Mouse (Mus musculus) cerebellum, postnatal 36 days (tissue): ENCODE results near the gene 3110082I17Rik.

Experiments used
- DNase-seq, 2 experiments: peaks; one replicate each; pipeline ENCODE4 v3.0.0; 2021 to 2022; ENCODE audit warnings: mixed read lengths in 2 of 2

Gene 3110082I17Rik

DNA sequence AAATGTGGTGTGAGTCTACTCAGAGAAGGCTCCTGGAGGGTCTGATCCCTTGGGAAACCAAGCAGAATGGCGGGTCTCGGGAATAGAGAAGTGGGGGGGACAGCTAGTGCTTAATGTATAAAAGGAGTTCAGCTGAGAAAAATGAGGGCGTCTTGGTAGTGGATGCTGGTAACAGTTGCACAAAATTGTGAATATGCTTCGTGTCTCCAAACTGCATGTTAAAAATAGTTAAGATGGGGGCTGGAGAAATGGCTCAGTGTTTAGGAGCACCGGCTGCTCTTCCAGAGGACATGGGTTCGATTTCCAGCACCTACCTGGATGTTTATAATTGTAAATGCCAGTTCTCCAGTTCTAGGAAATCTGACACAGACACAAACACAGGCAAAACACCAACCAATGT is 139.0 kb downstream of the 3110082I17Rik start:
- no peak for DNase-seq

DNA sequence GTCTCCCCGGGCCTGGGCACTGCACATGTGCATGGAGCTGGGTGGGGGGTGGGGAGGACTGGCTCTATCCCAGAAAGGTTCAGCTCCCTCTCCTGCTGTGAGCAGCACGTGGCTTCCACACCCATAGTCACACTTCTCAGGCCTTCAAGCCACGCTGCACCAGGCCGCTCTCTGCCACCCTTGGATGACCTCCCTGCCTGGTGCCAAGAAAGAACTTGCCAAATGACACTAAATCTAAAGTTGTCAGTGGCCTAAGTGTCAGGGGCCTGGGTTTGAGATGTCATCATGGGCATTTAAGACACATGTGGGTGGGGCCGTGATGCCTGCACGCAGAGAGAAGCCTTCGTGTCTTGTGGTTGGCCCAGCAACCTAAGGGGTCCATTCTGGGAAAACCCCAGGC is 139.9 kb downstream of the 3110082I17Rik start:
- DNase-seq, result no peak

DNA sequence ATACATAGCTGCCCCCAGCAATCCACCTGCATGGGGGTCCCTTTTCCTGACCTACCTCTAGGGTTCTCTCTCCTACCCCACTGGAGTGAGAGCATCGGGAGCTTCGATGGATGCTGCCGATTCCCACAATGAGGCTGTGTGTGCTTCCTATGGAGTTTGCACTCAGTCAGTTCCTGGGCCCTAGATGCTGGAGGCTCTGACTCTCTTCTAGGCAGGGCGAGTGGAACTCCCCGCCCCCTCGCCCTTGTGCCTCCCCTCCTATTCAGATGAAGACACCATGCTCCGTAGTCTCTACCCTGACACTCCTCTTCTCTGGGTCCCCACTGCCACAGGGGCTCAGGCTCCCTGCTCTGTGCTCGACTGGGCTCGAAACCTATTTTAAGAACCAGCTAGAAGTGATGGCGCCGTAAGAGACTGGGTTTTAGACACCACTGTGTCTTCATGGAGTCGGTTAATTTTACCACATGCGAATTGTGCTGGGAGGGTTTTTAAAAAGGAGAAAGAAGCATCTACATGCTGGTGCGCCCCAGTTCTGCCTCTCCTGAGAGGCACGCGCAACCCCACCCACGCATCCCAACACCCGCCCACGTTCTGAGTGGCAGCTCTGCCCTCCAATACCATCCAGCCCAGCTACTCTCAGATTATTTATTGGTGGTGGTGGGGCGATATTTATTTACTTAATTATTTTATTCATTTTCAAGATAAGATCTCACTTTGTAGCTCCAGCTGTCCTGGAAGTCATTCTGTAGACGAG is 142.4 kb downstream of the 3110082I17Rik start:
- DNase-seq, result peak in 1 of 2 experiments; percentile 26

DNA sequence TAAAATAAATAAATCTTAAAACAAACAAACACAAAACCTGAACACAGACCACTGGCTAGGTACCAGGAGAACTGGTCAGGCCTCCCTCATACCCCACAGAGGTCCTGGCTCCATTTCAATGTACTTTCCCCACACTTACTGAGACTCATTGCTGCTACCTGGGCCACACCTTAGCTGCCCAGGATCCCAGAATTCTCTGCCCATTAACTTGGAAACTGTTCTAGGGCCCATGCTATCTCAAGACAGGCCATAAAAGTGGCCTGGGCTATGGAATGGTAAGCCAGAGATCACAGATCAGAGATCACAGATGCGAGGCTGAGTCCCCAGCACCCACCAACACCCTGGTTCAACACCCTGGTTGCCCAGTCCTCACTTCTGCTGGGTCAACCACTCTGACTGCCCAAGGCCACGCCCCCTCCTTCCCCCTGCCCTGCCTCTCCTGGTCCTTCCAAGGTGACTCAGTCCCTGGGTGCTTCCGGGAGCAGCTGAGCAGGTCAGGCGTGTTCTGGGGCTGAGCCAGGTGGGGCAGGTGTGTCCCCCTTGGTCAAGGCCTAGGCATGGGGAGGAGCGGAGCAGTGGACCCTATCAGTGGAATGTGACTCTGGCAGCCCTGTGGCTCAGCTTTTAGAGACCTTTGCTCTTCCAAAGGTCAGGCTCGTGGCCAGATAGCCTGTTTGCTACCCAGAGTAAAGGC is 143.2 kb downstream of the 3110082I17Rik start:
- no peak for DNase-seq

DNA sequence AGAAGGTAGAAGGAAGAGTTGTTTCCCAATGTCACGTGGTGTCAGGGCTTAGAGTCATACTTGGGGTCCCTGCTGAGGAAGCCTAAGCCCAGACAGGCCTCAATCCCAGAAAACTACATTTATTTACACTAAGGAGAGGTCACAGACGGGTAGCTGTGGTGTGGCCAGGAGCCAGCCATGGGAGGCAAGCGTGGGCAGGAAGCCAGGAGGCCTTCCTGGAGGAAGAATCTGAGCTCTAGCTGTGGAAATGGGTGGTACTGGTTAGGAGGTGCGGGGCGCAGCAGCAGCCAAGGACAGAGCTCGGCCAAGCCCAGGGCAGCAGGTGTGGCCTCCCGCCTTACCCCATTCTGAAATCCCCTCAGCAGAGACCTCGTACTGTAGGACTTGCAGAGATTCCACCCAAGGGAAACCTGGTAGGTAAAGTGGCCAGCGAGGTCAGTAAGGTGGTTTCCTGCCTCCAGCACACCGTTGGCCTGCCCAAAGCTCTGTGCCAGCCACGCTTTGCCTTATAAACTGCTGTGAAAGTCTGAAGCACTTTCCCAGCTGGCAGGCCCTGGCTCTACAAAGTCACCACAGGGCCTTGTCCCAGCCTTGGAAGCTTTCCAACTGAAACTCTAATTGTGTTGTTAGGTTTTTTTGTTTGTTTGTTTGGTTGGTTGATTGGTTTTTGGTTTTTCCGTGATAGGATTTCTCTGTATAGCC is 145.2 kb downstream of the 3110082I17Rik start:
- DNase-seq, result no peak

DNA sequence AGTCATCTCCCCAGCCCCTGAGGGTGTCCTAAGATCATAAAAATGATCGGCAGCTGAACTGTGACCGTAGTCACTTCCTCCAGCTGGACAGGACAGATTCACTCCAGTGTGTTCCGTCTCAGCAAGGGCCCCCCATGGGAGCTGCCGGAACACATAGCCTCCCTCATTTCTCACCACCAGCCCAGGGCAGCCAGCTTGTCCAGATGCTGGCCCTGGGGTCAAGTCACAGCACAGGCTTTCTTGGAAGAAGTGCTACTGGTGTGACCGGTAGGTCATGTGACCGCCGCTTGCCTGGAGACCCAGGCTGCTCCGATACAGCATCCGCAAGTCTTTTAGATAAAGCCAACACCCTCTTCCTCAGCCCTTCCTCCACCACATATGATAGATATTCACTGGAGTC is 146.8 kb downstream of the 3110082I17Rik start:
- no peak for DNase-seq

DNA sequence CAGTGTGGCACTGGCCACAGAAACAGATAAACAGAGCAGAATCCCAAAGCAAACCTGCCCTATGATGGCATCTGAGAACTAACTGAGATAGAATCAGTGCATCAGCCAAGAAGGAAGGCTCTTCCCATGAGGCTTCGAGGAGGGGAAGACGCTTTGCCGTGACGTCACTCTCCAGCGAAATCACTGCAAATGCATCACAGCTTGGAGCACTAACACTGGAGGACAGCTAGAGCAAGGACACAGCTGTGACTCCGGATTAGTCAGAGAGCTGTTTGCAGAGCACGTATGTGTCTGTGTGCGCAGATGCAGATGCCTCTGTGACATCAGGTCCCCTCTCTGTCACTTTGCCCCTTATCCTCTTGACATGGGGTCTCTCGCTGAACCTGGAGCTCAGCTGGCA is 148.5 kb downstream of the 3110082I17Rik start:
- no peak for DNase-seq

DNA sequence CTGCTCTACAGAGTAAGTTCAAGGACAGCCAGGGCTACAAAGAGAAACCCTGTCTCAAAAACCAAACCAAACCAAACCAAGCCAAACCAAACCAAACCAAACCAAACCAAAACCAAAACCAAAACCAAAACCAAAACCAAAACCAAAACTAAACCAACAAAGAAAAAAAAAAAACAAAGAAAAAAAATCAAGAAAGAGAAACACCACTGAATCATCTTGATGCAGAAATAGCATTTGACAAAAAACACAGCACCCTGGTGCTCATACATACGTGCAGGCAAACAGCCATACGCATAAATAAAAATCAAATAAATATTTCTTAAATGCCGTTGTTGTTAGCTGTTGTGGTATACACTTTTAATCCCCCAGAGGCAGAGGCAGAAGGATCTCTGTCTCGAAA is 149.8 kb downstream of the 3110082I17Rik start:
- no peak for DNase-seq

DNA sequence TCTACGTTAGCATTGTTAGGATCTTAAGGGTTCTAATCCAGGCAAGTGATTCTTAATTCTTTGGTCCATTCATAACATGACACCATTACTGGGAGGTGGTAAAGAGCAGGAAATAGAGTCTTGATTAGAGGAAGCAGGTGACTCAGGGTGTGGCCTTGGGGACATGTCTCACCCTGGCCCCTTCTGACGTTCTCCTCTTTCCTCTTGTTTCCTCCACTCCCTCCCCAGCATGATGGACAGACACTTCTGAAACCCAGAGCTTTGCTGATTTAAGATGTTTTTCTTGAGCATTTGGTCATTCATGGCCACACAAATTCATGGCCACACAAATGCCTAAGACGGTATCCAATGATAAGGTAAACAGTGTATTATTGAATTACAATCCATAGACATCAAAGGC is 150.4 kb downstream of the 3110082I17Rik start:
- no peak for DNase-seq
